Mouse (Mus musculus) thymus, postnatal 10 days (tissue): ENCODE data around the gene Gm49396.
A peak's percentile ranks its signal among the peaks of the same experiment; 100 is the strongest.

Source experiments
- DNase-seq, 2 experiments: peaks; one replicate each; pipeline ENCODE4 v3.0.0; 2021; ENCODE audit warnings: low spot score in 2 of 2

Gm49396 gene

GRCm38 (mm10) chr7:30552102-30553020 is 10.8 kb upstream of the Gm49396 start, which contains the start of the genes Hspb6 and Proser3:
Gene Hspb6, plus strand, starts transcription at chr7:30552178.
Gene Proser3, minus strand, starts transcription at chr7:30552299.
- peak; percentile 95 for DNase-seq

DNA sequence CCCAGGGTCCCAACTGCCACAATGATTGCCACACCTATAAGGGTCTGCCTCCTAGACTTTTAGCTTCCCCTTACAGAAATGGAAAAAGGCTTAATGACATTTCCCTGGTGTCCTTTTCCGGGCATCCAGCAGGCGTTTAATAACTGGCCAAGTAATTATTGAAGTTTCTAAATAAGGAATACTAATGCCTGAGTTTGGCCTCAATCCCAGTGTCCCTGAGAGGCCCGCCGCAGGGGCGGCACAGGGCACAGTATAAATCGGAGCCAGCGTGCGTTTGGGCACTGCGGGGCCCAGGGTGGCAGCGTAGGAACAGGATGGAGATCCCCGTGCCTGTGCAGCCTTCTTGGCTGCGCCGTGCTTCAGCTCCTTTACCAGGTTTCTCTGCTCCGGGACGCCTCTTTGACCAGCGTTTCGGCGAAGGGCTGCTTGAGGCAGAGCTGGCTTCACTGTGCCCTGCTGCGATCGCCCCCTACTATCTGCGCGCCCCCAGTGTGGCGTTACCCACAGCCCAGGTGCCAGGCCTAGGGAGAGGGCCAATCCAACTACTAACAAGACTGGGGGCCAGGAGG is 10.0 kb upstream of the Gm49396 start:
- peak in 1 of 2 experiments; percentile 34 for DNase-seq

DNA sequence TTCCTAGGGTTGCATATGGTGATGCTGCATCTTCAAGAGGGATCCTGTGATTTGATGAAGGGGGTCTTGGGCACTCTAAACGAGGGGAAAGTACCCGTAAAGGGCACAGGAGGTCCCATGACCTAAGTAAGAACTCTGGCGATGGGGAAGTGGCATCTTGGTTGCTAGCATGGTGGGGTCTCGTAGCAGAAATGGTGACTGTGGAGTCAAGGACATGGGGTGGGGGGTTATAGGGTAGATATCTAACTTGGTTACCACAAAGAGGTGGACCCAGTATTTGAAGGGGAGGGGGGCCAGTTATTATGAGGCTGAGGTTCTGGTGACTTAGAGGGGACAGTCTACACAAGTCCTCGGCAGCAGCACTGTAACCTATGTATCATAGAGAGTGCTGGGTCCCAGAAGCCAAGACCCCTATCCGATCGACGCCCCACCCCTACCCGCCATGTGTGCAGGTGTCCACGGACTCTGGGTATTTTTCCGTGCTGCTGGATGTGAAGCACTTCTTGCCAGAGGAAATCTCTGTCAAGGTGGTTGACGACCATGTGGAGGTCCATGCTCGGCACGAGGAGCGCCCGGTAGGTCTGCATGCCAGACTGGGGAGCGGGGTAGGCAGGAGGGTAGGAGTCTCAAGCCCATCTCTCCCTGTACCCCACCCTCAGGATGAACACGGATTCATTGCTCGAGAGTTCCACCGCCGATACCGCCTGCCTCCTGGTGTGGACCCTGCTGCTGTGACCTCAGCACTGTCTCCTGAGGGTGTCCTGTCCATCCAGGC is 9.1 kb upstream of the Gm49396 start:
- no peak for DNase-seq

- DNase-seq, result peak in 1 of 2 experiments; percentile 47
These were observed 6.1 kb upstream of the Gm49396 start for GRCm38 (mm10) chr7:30556894-30557536.

- DNase-seq, result no peak
These were observed 5.1 kb upstream of the Gm49396 start for GRCm38 (mm10) chr7:30557901-30558514.

DNA sequence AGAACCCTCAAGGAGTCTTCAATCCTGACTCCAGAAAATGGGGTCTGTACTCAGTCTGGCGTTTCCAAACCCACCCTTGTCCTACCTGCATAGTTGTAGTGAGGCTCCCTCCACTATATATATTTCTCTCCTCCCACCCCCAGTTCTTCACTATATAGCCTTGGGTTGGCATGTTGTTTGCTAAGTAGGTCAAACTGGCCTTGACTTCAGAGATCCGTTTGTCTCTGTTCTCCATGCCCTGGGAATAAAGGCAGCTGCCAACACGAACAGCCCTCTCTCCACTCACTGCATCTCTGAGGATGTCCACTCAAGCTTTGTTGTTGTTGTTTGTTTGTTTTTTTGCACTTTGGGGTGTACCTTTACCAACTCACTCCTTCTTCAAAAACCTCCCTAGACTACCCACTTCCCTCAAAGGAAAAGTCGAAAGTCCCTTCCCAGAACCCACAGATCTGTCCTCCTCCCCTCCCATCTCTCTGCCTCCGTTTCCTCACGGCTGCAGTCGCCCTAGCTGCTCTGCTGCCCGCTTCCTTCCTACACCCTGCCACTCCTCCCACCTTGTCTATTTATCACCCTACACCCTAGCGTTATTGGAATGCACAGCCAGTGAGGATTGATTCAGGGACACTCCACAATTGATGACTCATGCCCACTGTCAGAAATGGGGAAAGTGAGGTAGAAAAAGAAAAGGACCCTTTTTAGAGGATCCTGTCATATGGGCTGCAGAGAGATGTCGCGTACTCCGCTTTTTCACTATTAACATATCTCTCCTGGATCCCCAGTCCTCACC is 4.3 kb upstream of the Gm49396 start:
- DNase-seq, result no peak

- peak; percentile 91 to 93 for DNase-seq
These were observed 3.6 kb upstream of the Gm49396 start, which contains the start of gene Lin37 for GRCm38 (mm10) chr7:30559443-30559954. Gene Lin37, minus strand, starts transcription at chr7:30559838.

DNA sequence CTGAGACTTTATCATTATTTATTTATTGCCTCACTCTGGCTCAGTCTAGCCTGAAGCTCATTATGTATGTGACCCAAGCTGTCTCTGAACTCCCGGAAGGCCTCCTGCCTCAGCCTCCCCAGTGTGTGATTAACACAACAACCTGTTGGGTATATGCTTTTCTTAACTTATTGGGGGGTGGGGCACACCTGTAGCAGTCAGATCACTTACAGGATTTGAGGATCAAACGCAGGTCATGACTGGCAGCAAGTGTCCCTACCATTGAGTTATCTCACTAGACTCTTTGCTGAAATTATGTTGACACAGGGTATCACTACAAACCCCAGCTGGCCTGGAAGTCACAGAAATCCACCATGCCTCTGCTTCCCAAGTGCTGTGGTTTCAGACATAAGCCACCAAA is 2.8 kb upstream of the Gm49396 start:
- no peak for DNase-seq

GRCm38 (mm10) chr7:30562526-30563116 is 523 bp upstream of the Gm49396 start:
- DNase-seq, result peak in 1 of 2 experiments; percentile 28

GRCm38 (mm10) chr7:30563906-30564280 is 749 bp downstream of the Gm49396 start:
- peak; percentile 37 to 51 for DNase-seq

DNA sequence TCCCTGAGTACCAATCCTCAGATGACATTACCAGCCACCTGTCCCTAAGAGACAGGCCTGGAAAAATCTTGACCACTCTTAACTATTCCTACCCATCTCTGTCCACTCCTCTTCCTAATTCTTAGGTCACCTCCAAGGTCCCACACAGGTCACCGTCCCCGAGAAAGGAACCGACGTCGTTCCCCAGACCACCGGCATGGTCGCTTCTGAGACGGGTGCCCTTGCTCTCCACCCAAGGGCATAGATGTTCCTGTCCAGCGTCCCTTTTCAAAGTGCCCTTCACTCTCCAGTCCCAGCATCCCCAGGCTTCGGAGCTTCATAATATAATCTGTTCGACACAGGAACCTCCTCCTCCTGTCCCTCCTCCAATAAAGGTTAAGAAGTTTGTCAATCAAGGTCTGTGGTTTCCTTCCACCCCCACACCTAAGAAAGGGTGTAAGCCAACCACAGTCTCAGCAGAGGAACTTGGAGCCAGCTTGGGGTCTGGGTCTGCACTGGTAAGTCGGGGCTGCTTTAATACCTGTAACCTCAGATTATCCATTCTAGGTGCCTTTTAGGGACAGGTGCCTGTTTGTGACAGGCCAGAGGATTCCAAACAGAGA is 1.9 kb downstream of the Gm49396 start, which contains the start of gene Igflr1:
Gene Igflr1, plus strand, starts transcription at position 458 of the 602 bp plus-strand sequence.
- DNase-seq, result no peak

- no peak for DNase-seq
These were observed 2.9 kb downstream of the Gm49396 start for GRCm38 (mm10) chr7:30566033-30566432.

GRCm38 (mm10) chr7:30567555-30567954 is 4.4 kb downstream of the Gm49396 start:
- DNase-seq, result no peak

GRCm38 (mm10) chr7:30572389-30572788 is 9.2 kb downstream of the Gm49396 start:
- no peak for DNase-seq

- no peak for DNase-seq
These were observed 9.8 kb downstream of the Gm49396 start for GRCm38 (mm10) chr7:30572969-30573368.

GRCm38 (mm10) chr7:30579950-30580349 is 16.8 kb downstream of the Gm49396 start:
- no peak for DNase-seq

DNA sequence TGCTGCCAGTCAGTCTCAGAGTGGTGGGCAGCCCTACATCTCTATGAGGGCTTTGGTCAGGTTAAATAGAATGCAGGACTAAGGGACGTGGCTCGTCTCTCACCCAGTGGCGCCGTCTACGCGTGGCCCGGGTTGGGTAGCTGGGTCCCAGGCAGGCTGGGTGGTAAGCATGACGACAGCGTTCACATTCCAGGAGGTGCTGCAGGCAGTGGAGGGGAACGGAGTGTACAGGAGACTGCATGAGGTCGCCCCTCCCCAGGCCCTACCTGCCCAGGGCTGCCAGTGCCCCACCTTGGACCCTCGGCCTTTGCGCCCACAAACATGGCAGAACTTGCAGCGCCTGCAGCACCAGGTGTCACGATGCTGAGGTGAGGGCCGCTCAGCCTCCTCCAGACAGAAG is 18.4 kb downstream of the Gm49396 start:
- no peak for DNase-seq

DNA sequence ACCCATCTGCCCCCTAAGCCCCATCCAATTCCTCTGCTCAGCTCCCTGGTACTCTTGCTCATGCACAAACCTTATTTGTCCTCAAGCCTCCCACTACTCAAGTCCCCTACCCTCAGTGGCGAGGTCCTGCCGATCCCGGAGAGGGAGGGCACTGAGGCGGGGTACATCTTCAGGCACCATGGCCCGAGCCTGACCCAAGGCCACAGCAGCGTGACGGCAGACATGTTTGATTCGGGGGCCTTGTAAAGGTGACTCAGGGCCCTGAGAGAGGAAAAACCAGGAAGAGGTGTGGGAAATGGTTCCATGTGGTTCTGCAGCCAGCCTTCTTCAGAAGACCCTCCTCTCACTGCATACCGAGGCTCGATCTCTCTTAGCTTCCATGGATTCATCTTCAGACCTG is 21.2 kb downstream of the Gm49396 start:
- no peak for DNase-seq

DNA sequence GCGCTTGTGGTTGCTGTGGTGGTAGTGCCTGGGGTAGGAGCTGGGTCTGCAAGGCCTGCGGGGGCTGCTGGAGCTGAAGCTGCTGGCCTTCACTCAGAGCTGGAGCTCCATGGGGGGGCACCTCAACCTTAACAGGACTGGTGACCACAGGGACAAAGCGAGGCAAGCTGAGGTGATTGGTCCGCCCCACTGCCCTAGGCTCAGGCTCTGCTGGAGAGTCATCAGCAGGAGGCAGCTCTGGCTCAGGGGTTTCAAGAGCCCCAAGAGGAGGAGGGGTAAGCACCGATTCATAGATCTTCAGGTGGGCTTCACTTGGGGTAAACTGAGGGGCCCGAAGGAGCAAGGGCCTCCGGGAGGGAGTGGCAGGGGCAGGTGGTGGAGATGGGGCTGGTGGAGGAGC is 22.0 kb downstream of the Gm49396 start:
- no peak for DNase-seq
